Mouse (Mus musculus): Measurements from ENCODE around the gene F11r. TPM values are rescaled to one million over a fixed set of nuclear protein-coding genes. Genes with fewer than 3 reads are reported as not detected.

Gene F11r
- total RNA-seq, 1 experiment from 2014 or later: 59.6 TPM

Other genes with a start within 250 kb of the F11r start
- gene Pcp4l1, start 241.3 kb upstream of the F11r start, total RNA-seq (2021): 37.7 and 40.5 TPM in 2 replicates
- gene Nr1i3, start 223.6 kb upstream of the F11r start, total RNA-seq (2021): 0.83 and 12.4 TPM in 2 replicates
- 52.7 and 58.6 TPM in 2 replicates for gene Tomm40l, start 215.0 kb upstream of the F11r start, total RNA-seq (2021)
- gene Apoa2, start 212.5 kb upstream of the F11r start, total RNA-seq (2021): 80.2 and 1,683 TPM in 2 replicates
- gene Fcer1g, start 203.2 kb upstream of the F11r start, total RNA-seq (2021): 13.4 and 18.8 TPM in 2 replicates
- 3.1 and 3.4 TPM in 2 replicates for gene Adamts4, start 187.1 kb upstream of the F11r start, total RNA-seq (2021)
- gene Ndufs2, start 186.1 kb upstream of the F11r start, total RNA-seq (2021): 875 and 896 TPM in 2 replicates
- 31.1 and 34.1 TPM in 2 replicates for gene B4galt3, start 167.2 kb upstream of the F11r start, total RNA-seq (2021)
- gene Ppox, start 156.3 kb upstream of the F11r start, total RNA-seq (2021): 34.8 and 38.1 TPM in 2 replicates
- gene Usp21, start 149.5 kb upstream of the F11r start, total RNA-seq (2021): 36.5 and 37.2 TPM in 2 replicates
- gene Ufc1, start 142.5 kb upstream of the F11r start, total RNA-seq (2021): 128 and 133 TPM in 2 replicates
- 33.7 and 36.1 TPM in 2 replicates for gene Dedd, start 108.4 kb upstream of the F11r start, total RNA-seq (2021)
- gene Nit1, start 91.9 kb upstream of the F11r start, total RNA-seq (2021): 62.1 and 62.8 TPM in 2 replicates
- gene Pfdn2, start 91.9 kb upstream of the F11r start, total RNA-seq (2021): 140 and 148 TPM in 2 replicates
- 3.1 and 5.1 TPM in 2 replicates for gene Klhdc9, start 76.7 kb upstream of the F11r start, total RNA-seq (2021)
- 0.11 TPM in 2 replicates for gene Nectin4, start 67.4 kb upstream of the F11r start, total RNA-seq (2021)
- 3.4 and 13.3 TPM in 2 replicates for gene Arhgap30, start 48.6 kb upstream of the F11r start, total RNA-seq (2021)
- 49.6 and 69.1 TPM in 2 replicates for gene Usf1, start 26.2 kb upstream of the F11r start, total RNA-seq (2021)
- 2.6 and 11.3 TPM in 2 replicates for gene Tstd1, start 18.7 kb upstream of the F11r start, total RNA-seq (2021)
- 7.3 and 9.7 TPM in 2 replicates for gene Alyref2, start 65.9 kb downstream of the F11r start, total RNA-seq (2021)
- not detected in 2 replicates for gene Itln1, start 97.8 kb downstream of the F11r start, total RNA-seq (2021)
- gene Cd244a, start 121.7 kb downstream of the F11r start, total RNA-seq (2021): 0.48 and 1.3 TPM in 2 replicates
- gene Ly9, start 169.9 kb downstream of the F11r start, total RNA-seq (2021): 0.85 and 6.1 TPM in 2 replicates
- gene Slamf7, start 215.5 kb downstream of the F11r start, total RNA-seq (2021): 0.74 and 2.7 TPM in 2 replicates
- 2.6 and 7.7 TPM in 2 replicates for gene Cd48, start 244.5 kb downstream of the F11r start, total RNA-seq (2021)

Measured in adrenal gland, postnatal 14 days (tissue).